Mouse (Mus musculus) brain, embryonic 14.5 days (tissue): ENCODE results near the gene Rab8a.

Experiments used
- CTCF ChIP-seq: fragments of 200-500 bp; IDR thresholded peaks from 2 replicates; pipeline ENCODE4 v1.5.1; 2012; ENCODE audit warnings: inconsistent platforms, mild to moderate bottlenecking, moderate library complexity, borderline replicate concordance; ENCODE audit not compliant: insufficient read depth, insufficient read length; ENCODE audit errors: extremely low read depth
- POLR2A ChIP-seq: fragments of 200-500 bp; IDR thresholded peaks from 2 replicates; pipeline ENCODE4 v1.6.1; 2012; ENCODE audit warnings: mild to moderate bottlenecking, inconsistent platforms, borderline replicate concordance; ENCODE audit not compliant: poor library complexity, insufficient read depth, insufficient read length, severe bottlenecking; ENCODE audit errors: extremely low read depth

DNA sequence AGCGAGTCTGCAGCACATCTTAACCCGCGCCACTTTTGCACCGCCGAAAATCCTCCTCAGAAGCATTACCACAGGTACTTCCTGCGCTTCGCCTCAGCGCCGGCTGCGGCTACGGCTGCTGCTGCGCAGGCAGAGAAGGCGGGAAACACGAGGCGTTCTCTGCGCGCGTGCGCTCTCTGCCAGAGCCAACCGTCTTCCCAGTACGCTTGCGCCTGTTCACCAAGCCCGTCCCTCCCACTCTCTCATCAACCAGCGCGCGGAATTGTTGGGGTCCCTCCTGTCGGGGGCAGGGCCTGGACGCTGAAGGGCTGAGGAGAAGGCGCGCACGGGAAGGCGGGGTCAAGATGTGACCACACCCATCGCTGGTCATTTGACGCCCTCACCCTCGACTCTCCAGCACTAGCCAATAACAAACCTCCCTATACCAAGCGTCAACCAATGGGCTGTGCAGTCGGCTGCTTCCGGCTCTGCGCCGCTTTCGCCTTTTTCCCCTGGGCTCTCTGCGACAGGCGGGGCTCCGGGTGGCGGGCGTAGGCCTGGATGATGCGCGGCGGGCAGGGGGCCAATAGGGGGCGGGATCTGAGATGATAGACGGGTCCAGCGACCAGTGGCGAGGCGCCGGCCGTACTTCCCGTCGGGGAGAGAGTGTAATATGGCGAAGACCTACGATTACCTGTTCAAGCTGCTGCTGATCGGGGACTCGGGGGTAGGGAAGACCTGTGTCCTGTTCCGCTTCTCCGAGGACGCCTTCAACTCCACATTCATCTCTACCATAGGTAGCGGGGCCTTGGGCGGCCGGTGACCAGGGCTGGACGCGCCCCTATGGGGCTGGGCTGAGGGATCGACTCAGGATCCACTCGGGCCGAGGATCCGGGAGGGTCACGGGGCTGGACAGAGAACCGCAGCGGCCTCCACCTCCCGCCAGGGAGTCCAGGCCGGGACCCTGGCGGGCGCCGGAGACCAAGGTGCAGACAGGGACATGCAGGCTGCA, at the start of gene Rab8a:
- TF ChIP-seq CTCF (no peak), POLR2A (peak; percentile 59; the same call in 1 of the 2 replicates)
